Mouse (Mus musculus): ENCODE data around the gene Zswim3. TPM values are rescaled to one million over a fixed set of nuclear protein-coding genes. Genes with fewer than 3 reads are reported as not detected.

Zswim3 gene
- total RNA-seq, 2 experiments from 2014 or later: 8.9 to 9.4 TPM

Other genes with a start within 250 kb of the Zswim3 start
- under 1 TPM in 1 of 2 experiments, not detected in 1; 0.73 TPM for gene Wfdc2, start 242.7 kb upstream of the Zswim3 start, total RNA-seq (2021)
- not detected for gene Spint3, start 231.6 kb upstream of the Zswim3 start, total RNA-seq (2021)
- gene Wfdc6a, start 219.7 kb upstream of the Zswim3 start, total RNA-seq (2021): 1 to 10 TPM in 1 of 2 experiments, under 1 TPM in 1; 0.78 to 2.2 TPM
- gene Eppin, start 211.5 kb upstream of the Zswim3 start, total RNA-seq (2021): not detected
- not detected for gene Wfdc6b, start 191.6 kb upstream of the Zswim3 start, total RNA-seq (2021)
- gene Wfdc8, start 191.5 kb upstream of the Zswim3 start, total RNA-seq (2021): not detected
- gene Wfdc16, start 166.3 kb upstream of the Zswim3 start, total RNA-seq (2021): not detected
- gene Wfdc10, start 149.1 kb upstream of the Zswim3 start, total RNA-seq (2021): not detected
- not detected for gene Wfdc9, start 148.5 kb upstream of the Zswim3 start, total RNA-seq (2021)
- gene Wfdc11, start 131.0 kb upstream of the Zswim3 start, total RNA-seq (2021): not detected
- not detected for gene Wfdc13, start 120.0 kb upstream of the Zswim3 start, total RNA-seq (2021)
- not detected for gene Spint4, start 106.6 kb upstream of the Zswim3 start, total RNA-seq (2021)
- not detected for gene Spint5, start 89.8 kb upstream of the Zswim3 start, total RNA-seq (2021)
- 1 to 10 TPM in 1 of 2 experiments, under 1 TPM in 1; 0.87 to 1.4 TPM for gene Wfdc3, start 59.2 kb upstream of the Zswim3 start, total RNA-seq (2021)
- 10 to 100 TPM; 41.9 to 46.0 TPM for gene Dnttip1, start 59.1 kb upstream of the Zswim3 start, total RNA-seq (2021)
- gene Ube2c, start 35.2 kb upstream of the Zswim3 start, total RNA-seq (2021): 1 to 10 TPM; 6.9 to 8.3 TPM
- gene Tnnc2, start 25.1 kb upstream of the Zswim3 start, total RNA-seq (2021): not detected
- 10 to 100 TPM; 41.3 to 43.6 TPM for gene Snx21, start 19.3 kb upstream of the Zswim3 start, total RNA-seq (2021)
- 10 to 100 TPM; 24.1 to 28.6 TPM for gene Acot8, start 216 bp upstream of the Zswim3 start, total RNA-seq (2021)
- 10 to 100 TPM; 18.5 to 18.7 TPM for gene Zswim1, start 17.6 kb downstream of the Zswim3 start, total RNA-seq (2021)
- 1 to 10 TPM in 1 of 2 experiments, not detected in 1; 1.6 TPM for gene Spata25, start 23.4 kb downstream of the Zswim3 start, total RNA-seq (2021)
- 10 to 100 TPM; 70.8 to 76.9 TPM for gene Ctsa, start 27.8 kb downstream of the Zswim3 start, total RNA-seq (2021)
- 1 to 10 TPM; 3.5 to 4.7 TPM for gene Neurl2, start 28.4 kb downstream of the Zswim3 start, total RNA-seq (2021)
- gene Pltp, start 52.6 kb downstream of the Zswim3 start, total RNA-seq (2021): 10 to 100 TPM; 72.9 to 79.2 TPM
- gene Pcif1, start 74.2 kb downstream of the Zswim3 start, total RNA-seq (2021): 10 to 100 TPM; 45.0 to 50.9 TPM
- 10 to 100 TPM; 24.0 to 24.1 TPM for gene Zfp335, start 106.7 kb downstream of the Zswim3 start, total RNA-seq (2021)
- 1 to 10 TPM; 2.8 TPM for gene Mmp9, start 135.7 kb downstream of the Zswim3 start, total RNA-seq (2021)
- gene Slc12a5, start 155.7 kb downstream of the Zswim3 start, total RNA-seq (2021): 100 to 1,000 TPM; 252 to 272 TPM
- gene Ncoa5, start 229.8 kb downstream of the Zswim3 start, total RNA-seq (2021): 10 to 100 TPM; 55.8 to 57.6 TPM

Measured in layer of hippocampus, postnatal 10 days (tissue).